Mouse (Mus musculus) hindbrain, embryonic 16.5 days (tissue): ENCODE measurements around the gene Spdye4c. TPM values are rescaled to one million over a fixed set of nuclear protein-coding genes. Genes with fewer than 3 reads are reported as not detected.

Experiments used
- ATAC-seq: fragments of 200-750 bp; cut with Nextera tagmentation; 2 replicates; pipeline ENCODE4 v1.8.0; 2017; ENCODE audit warnings: moderate TSS enrichment, moderate library complexity
- H3K27ac ChIP-seq: fragments of 300-500 bp; sonication (generic); 2 replicates; pipeline ENCODE4 v1.5.1; 2014; ENCODE audit warnings: low read depth, mild to moderate bottlenecking, control low read depth, low read length, moderate library complexity
- H3K27me3 ChIP-seq: fragments of 300-500 bp; sonication (generic); replicated peaks from 2 replicates; pipeline ENCODE4 v1.6.1; 2014; ENCODE audit warnings: low read length; ENCODE audit not compliant: control insufficient read depth, insufficient read depth
- H3K36me3 ChIP-seq: fragments of 300-500 bp; sonication (generic); 2 replicates; pipeline ENCODE4 v1.6.1; 2014; ENCODE audit warnings: mild to moderate bottlenecking, low read length, moderate library complexity, mixed read lengths; ENCODE audit not compliant: control insufficient read depth, insufficient read depth
- H3K4me1 ChIP-seq: fragments of 300-500 bp; sonication (generic); 2 replicates; pipeline ENCODE4 v1.6.1; 2014; ENCODE audit warnings: low read depth, low read length; ENCODE audit not compliant: control insufficient read depth, insufficient read depth
- H3K4me2 ChIP-seq: fragments of 300-500 bp; sonication (generic); 2 replicates; pipeline ENCODE4 v1.6.1; 2014; ENCODE audit warnings: mild to moderate bottlenecking, low read length, control low read depth, moderate library complexity
- H3K4me3 ChIP-seq: fragments of 300-500 bp; sonication (generic); 2 replicates; pipeline ENCODE4 v1.5.1; 2014; ENCODE audit warnings: mild to moderate bottlenecking, low read length, control low read depth, moderate library complexity
- H3K9ac ChIP-seq: fragments of 300-500 bp; sonication (generic); 2 replicates; pipeline ENCODE4 v1.6.1; 2014; ENCODE audit warnings: low read depth, mild to moderate bottlenecking, control low read depth, low read length, moderate library complexity
- H3K9me3 ChIP-seq: fragments of 300-500 bp; sonication (generic); 2 replicates; pipeline ENCODE4 v1.6.1; 2014; ENCODE audit warnings: mild to moderate bottlenecking, low read length, moderate library complexity; ENCODE audit not compliant: control insufficient read depth
- WGBS: fragments of 180-500 bp; shearing (Covaris S2); extraction: QIAGEN DNeasy Blood & Tissue Kit; methylation state at CpG from one replicate; pipeline ENCODE4 v1.1.7; 2014; 5-methylcytosine and 5-hydroxymethylcytosine counted together
- polyA plus RNA-seq: library from polyadenylated mRNA; unstranded; fragments of >200 nt; fragmentation: Nextera tagmentation; extraction: Ambion mirVana; gene quantifications from 2 replicates; pipeline ENCODE4 v1.2.1, GENCODE M21; 2015

Spdye4c gene
- not detected in 2 replicates for polyA plus RNA-seq

DNA sequence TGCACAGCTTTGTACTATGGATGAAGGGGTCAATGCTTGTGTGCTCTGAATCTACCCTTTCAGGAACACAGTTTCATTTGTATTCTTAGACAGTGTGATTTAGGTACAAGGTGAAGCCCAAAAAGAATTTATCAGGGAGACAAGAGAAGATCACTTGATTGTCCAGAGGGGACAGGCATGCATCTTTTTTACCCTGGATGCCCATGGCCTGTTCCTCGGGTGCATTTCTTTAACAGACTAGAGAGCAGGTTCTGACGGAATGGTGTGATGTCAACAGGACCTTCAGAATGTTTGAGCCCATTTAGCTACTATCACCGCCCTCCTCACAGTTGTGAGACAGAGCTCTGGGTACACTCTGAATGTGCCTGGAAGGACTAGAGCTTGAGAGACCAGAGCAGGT is at the start of gene Spdye4c:
TSS of gene Spdye4c (plus strand) at position 301 of the 400 bp plus-strand sequence.
- Histone ChIP-seq H3K27me3 (no peaks in the 10 kb centered on the region), H3K4me3 (no peak within 1 kb of the TSS), H3K9me3 (no peaks in the 10 kb centered on the region), H3K4me2 (no peak within 1 kb of the TSS), H3K27ac (no peak within 1 kb of the TSS), H3K9ac (no peak within 1 kb of the TSS), H3K4me1 (no peaks in the 10 kb centered on the region), H3K36me3 (no peaks in the 10 kb centered on the region)
- no peak for ATAC-seq
- 95% methylated on average over 3 of the region's 3 CpGs for WGBS

DNA sequence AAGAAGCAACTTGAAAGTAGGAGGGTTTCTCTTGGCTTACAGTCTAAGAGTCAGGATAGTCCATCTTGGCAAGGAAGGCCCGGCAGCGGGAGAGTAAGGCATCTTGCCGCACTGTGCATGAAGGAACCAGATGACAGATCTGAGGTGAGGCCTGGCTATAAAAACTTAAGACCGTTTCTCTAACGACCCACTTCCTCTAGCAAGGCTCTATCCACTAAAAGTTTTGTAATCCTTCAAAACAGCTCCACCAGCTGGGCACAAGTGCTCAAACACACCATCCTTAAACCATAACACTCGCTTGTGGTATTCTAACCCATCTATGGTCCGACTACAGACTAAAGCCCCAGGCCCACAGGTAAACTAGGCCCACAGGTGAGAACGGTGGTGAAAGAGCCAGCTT is 47.5 kb upstream of the Spdye4c start:
- H3K27me3 ChIP-seq: no peaks in the 10 kb centered on the region
- H3K4me3 ChIP-seq: no peak overlapping the region
- no peak for ATAC-seq
- no peaks in the 10 kb centered on the region for H3K4me1 ChIP-seq
- H3K9me3 ChIP-seq: no peaks in the 10 kb centered on the region
- WGBS: 88% methylated on average over 8 of the region's 8 CpGs
- no peak overlapping the region for H3K4me2 ChIP-seq
- no peak overlapping the region for H3K27ac ChIP-seq
- H3K36me3 ChIP-seq: no peaks in the 10 kb centered on the region
- no peak overlapping the region for H3K9ac ChIP-seq

- peaks cover 2% of the 10 kb centered on the region; the same call in 1 of the 2 replicates for H3K4me1 ChIP-seq
- H3K4me3 ChIP-seq: no peak overlapping the region
- H3K27me3 ChIP-seq: no peaks in the 10 kb centered on the region
- no peaks in the 10 kb centered on the region for H3K9me3 ChIP-seq
- WGBS: 50% methylated on average over 5 of the region's 5 CpGs
- no peak overlapping the region for H3K27ac ChIP-seq
- no peak overlapping the region for H3K4me2 ChIP-seq
- no peak for ATAC-seq
- H3K9ac ChIP-seq: no peak overlapping the region
- no peaks in the 10 kb centered on the region for H3K36me3 ChIP-seq
Observed at GRCm38 (mm10) chr2:128544421-128545137, 46.4 kb upstream of the Spdye4c start.

DNA sequence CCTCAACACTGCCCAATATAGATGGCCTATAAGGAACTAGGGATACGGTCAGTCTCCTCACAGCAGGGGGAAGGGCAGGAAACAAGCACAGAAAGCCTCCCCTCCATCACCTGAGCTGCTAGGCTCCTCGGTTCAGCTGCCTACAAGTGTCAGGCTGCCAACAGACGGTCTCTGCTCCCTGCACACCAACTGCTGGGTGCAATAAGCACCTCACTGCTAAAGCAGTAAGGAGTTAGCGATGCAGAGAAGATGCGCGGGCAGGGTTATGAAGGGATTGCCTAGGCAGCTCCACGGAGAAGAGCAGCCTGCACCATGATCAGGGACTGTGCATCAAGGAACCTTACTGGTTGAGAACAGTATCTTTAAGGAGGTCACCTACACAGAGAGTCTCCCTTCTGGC is 45.6 kb upstream of the Spdye4c start:
- H3K36me3 ChIP-seq: no peaks in the 10 kb centered on the region
- ATAC-seq: no peak
- 71% methylated on average over 7 of the region's 7 CpGs for WGBS
- peaks cover 6% of the 10 kb centered on the region for H3K4me1 ChIP-seq
- no peak overlapping the region for H3K4me3 ChIP-seq
- no peak overlapping the region for H3K4me2 ChIP-seq
- H3K9ac ChIP-seq: no peak overlapping the region
- no peaks in the 10 kb centered on the region for H3K27me3 ChIP-seq
- no peaks in the 10 kb centered on the region for H3K9me3 ChIP-seq
- H3K27ac ChIP-seq: no peak overlapping the region

DNA sequence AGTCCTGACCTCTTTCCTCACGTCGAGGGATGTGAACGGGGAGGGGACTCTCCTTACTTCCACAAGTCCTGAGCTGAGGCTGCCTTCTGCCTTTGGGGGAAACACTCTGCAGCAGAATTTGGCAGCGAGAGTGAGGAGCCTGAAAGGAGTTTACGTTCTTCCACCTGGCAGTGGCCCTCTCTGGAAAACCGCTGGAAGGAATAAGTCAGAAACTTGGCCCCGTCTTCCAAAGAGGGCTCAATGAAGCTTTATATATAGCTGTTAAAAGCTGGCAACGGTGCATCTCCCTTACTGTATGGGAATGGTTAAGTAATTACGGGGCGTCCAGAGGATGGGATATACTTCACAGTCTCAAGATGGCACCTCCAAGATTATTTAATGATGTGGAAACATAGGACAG is 43.9 kb upstream of the Spdye4c start:
- Histone ChIP-seq H3K4me3 (no peak overlapping the region), H3K9ac (no peak overlapping the region), H3K27me3 (no peaks in the 10 kb centered on the region), H3K4me2 (no peak overlapping the region), H3K27ac (no peak overlapping the region), H3K9me3 (no peaks in the 10 kb centered on the region), H3K36me3 (no peaks in the 10 kb centered on the region), H3K4me1 (peaks cover 6% of the 10 kb centered on the region)
- no peak for ATAC-seq
- WGBS: 81% methylated on average over 10 of the region's 10 CpGs

DNA sequence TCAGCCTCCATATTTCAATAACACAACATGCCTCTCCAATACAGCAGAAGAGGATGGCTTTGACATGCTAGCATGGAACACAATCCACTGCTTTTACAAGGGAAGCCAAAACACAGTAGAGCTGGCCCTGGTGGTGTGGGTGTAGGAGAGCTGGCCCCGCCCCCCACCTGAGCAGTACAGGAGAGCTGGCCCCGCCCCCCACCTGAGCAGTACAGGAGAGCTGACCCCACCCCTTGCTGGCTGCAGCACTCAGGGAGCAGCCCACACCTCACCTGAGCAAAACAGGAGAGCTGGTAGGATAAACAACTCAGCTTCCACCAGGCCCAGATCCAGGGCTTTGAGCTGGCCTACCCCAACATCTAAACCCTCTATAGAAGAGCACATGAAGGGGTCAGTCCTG is 42.7 kb upstream of the Spdye4c start:
- no peak for ATAC-seq
- H3K4me3 ChIP-seq: no peak overlapping the region
- no peaks in the 10 kb centered on the region for H3K36me3 ChIP-seq
- H3K4me2 ChIP-seq: no peak overlapping the region
- H3K9ac ChIP-seq: no peak overlapping the region
- H3K4me1 ChIP-seq: peaks cover 6% of the 10 kb centered on the region
- H3K27ac ChIP-seq: no peak overlapping the region
- H3K27me3 ChIP-seq: no peaks in the 10 kb centered on the region
- WGBS: 79% methylated on average over 2 of the region's 2 CpGs
- H3K9me3 ChIP-seq: no peaks in the 10 kb centered on the region

DNA sequence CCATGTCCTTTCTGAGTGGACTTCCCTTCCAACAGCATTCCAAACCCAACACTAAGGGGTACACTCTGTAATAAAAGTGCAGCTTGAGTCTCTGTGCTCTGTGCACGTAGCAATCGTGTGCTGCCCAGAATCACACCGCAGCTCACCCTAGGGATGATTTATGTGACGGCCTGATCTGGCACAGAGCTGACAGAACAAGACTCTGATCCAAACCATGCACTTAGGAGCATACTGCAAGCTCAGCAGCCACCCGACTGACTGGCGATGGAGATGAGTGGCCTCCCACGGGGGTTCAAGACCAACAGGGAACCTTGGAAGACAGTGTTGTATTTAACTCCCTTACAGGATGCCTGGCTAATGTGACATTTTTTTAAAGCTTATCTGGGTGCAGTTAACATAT is 41.4 kb upstream of the Spdye4c start:
- H3K27ac ChIP-seq: no peak overlapping the region
- no peak overlapping the region for H3K4me2 ChIP-seq
- peaks cover 6% of the 10 kb centered on the region for H3K4me1 ChIP-seq
- H3K27me3 ChIP-seq: no peaks in the 10 kb centered on the region
- no peak overlapping the region for H3K4me3 ChIP-seq
- no peak overlapping the region for H3K9ac ChIP-seq
- H3K9me3 ChIP-seq: no peaks in the 10 kb centered on the region
- WGBS: 37% methylated on average over 7 of the region's 7 CpGs
- ATAC-seq: peak; percentile 48; the same call in 1 of the 2 replicates
- no peaks in the 10 kb centered on the region for H3K36me3 ChIP-seq

DNA sequence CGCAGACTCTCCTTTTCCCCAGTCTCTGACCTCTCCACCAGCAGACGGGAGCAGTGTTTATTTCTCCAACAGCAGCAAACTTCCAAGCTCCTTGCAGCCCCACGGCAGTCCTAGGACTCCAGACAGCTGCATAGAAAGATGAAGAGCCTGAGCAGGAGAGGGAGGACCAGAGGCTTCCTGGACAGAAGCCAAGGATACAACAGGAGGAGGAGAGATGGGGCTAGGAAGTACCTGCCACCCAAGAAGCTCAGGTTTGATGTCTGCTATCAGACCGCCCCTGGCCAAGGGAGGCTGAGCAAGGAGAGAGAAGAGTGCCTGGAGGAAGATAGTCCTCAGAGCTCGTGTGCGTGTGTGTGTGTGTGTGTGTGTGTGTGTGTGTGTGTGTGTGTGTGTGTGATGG is 41.0 kb upstream of the Spdye4c start:
- no peak for ATAC-seq

DNA sequence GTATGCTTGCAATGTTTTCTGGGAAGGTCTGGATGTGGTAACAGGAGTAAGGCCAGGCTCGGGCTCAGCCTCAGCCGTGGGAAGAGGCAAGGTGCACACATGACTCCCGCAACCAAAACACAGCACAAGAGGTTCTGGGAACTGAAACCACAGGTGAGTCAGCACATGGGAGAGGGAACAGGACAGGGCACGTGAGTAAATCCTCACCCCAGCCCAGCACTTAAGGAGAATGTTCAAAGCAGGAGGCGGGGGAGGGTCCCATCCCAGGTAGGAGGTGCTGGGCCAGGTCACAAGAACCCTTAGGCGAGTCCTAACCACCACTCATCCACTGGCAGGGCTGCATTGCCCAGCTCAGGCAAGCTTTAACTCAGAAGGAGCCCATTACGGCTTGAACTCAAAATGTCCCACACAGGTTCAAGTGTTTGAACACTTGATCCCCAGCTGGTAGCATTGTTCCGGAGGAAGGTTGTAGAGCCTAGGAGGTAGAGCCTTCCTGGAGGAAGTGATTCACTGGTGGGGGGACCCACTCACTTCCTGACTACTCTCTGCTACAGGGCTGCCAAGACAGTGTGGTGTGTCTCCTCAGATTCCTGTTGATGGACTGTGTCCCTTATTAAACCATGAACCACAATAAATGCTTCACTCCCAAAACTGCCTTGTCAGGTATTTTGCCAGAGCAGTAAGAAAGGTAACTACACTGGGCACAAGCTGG is 38.8 kb upstream of the Spdye4c start:
- H3K27me3 ChIP-seq: no peaks in the 10 kb centered on the region
- H3K36me3 ChIP-seq: no peaks in the 10 kb centered on the region
- no peak for ATAC-seq
- WGBS: 87% methylated on average over 8 of the region's 8 CpGs
- H3K4me1 ChIP-seq: peaks cover 6% of the 10 kb centered on the region
- no peak overlapping the region for H3K27ac ChIP-seq
- no peak overlapping the region for H3K4me3 ChIP-seq
- H3K9ac ChIP-seq: no peak overlapping the region
- H3K4me2 ChIP-seq: no peak overlapping the region
- no peaks in the 10 kb centered on the region for H3K9me3 ChIP-seq

More for the DNA sequence above, 41.0 kb upstream of the Spdye4c start:
- H3K27ac ChIP-seq: no peak overlapping the region
- 66% methylated on average over 6 of the region's 6 CpGs for WGBS
- H3K36me3 ChIP-seq: no peaks in the 10 kb centered on the region
- H3K4me3 ChIP-seq: no peak overlapping the region
- no peak overlapping the region for H3K9ac ChIP-seq
- no peaks in the 10 kb centered on the region for H3K9me3 ChIP-seq
- H3K4me2 ChIP-seq: no peak overlapping the region
- peaks cover 6% of the 10 kb centered on the region for H3K4me1 ChIP-seq
- no peaks in the 10 kb centered on the region for H3K27me3 ChIP-seq
